8 mouse cellular contexts compared by ENCODE assay signal in genomic region chr15:103167042-103167615, GRCm38 (mm10). TPM values are rescaled to one million over a fixed set of nuclear protein-coding genes. Genes with fewer than 3 reads are reported as not detected.
DNase-seq lines count a peak whose midpoint lies in the region.

Gene Smug1 (minus strand): TSS chr15:103167092.

- intact Hi-C loops in gastrocnemius, postnatal 36 days (cut with DNase I), result loop anchor here (5.0 kb wide), 2 partner anchors 35 to 155 kb away; no protein-coding TSS in a partner anchor

- no peak for DNase-seq in gastrocnemius, postnatal 10 days
- no peak for DNase-seq in gastrocnemius, postnatal 36 days
- DNase-seq in adrenal gland, adult 2 months, result no peak
- DNase-seq in heart, adult 8-10 months (ENCODE audit: low spot score), result no peak
- DNase-seq in left cerebral cortex, adult 8-10 months (ENCODE audit: low spot score in 2 of 2), result no peak
- peak; percentile 82 for DNase-seq in retina, postnatal 7 days (ENCODE audit: low read depth, low spot score)
- DNase-seq in embryo, embryonic 10.5 days (ENCODE audit: low spot score), result no peak
- DNase-seq in frontal cortex, postnatal 10 days (ENCODE audit: low spot score in 2 of 2), result no peak

RNA-seq across cellular contexts. Expression of gene Smug1, which starts in this region (rescaled TPM):
- total RNA-seq in gastrocnemius, postnatal 10 days (2021), result 10 to 100 TPM; 10.5 to 12.2 TPM
- total RNA-seq in gastrocnemius, postnatal 36 days (2021), result 10 to 100 TPM in 1 of 2 experiments, 1 to 10 TPM in 1; 9.9 to 11.3 TPM
- 10 to 100 TPM; 11.0 to 16.7 TPM for total RNA-seq in adrenal gland, adult 2 months (2021)
- 16.6 and 17.1 TPM in 2 replicates for polyA plus RNA-seq in adrenal gland, adult 2 months (2012; rRNA removed)
- total RNA-seq in heart, adult 8-10 months (2022), result 10 to 100 TPM; 10.4 to 16.8 (median 15.2) TPM
- 10 to 100 TPM; 18.9 to 24.5 (median 19.8) TPM for total RNA-seq in left cerebral cortex, adult 8-10 months (2022)
